Mouse (Mus musculus): Measurements from ENCODE around the gene Icam1. TPM values are rescaled to one million over a fixed set of nuclear protein-coding genes. Genes with fewer than 3 reads are reported as not detected.

The Icam1 gene
- total and polyA plus RNA-seq, 3 experiments = 5.8 to 17.1 (median 9.6) TPM

DNA sequence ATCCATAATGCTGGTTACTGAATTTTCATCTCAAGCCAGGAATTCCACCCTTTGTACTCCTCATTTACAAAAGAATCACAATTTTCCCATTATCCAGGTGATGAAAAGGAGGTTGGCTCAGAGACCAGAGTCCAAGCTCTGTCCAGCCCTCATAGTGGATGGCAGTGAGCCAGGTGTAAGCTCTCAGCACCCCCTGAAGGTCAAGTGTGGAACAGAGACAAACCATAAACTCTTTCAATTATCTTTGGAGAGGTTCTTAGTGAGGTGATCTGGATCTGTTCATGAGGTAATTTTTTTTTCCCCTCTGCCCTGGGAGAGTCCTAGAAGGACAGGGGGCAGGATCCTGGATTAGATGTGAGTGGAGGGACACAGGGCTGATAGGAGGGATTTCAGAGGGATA lies 15.0 kb upstream of the Icam1 start:
- H3K4me1 ChIP-seq (ENCODE audit: insufficient read depth, low read depth, low read length) = peaks cover 27% of the 10 kb centered on the region
- no peak for ATAC-seq (ENCODE audit: extremely low read depth, insufficient number of reproducible peaks, low FRiP score, poor library complexity, severe bottlenecking)

DNA sequence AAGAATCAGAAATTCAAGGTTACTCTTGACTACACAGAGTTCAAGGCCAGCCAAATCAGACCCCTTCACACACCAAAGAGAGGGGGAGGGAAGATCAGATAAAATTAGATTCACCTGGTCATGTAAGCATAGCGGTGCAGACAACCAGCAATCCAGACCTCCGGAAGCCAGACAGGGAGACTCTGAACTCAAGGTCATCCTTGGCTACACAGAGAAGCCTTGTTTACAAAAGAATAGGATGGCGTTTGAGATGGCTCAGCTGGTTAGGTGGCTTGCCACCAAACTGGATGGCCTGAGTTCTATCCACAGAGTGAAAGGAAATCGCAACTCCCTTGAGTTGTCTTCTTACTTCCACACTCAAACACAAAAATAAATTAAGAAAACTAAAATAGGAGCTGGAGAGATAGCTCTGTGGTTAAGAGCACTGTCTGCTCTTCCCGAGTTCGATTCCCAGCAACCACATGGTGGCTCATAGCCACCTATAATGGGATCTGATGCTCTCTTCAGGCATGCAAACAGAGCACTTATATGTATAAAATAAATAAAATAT lies 14.1 kb upstream of the Icam1 start:
- peaks cover 32% of the 10 kb centered on the region for H3K4me1 ChIP-seq (ENCODE audit: insufficient read depth, low read depth, low read length)
- H3K27me3 ChIP-seq (ENCODE audit: insufficient read depth, low read length) = no peaks in the 10 kb centered on the region
- no peak for DNase-seq (ENCODE audit: low spot score)
- peaks cover 33% of the 10 kb centered on the region for H3K36me3 ChIP-seq (replicated peaks)
- H3K9me3 ChIP-seq (replicated peaks) = no peaks in the 10 kb centered on the region
- TF ChIP-seq GATA2 (IDR thresholded peaks at IDR 0.05; ENCODE audit: borderline replicate concordance, low read depth, low read length) (no peak), GATA1 (IDR thresholded peaks at IDR 0.05; ENCODE audit: borderline replicate concordance, low read length) (no peak), POLR2AphosphoS5 (IDR thresholded peaks at IDR 0.05; ENCODE audit: insufficient replicate concordance, low read depth, low read length) (no peak)
- ATAC-seq (ENCODE audit: extremely low read depth, insufficient number of reproducible peaks, low FRiP score, poor library complexity, severe bottlenecking) = no peak
- H3K4me3 ChIP-seq (ENCODE audit: low read depth, low read length) = no peak overlapping the region

More for the DNA sequence above, 15.0 kb upstream of the Icam1 start:
- Histone ChIP-seq H3K36me3 (replicated peaks) (peaks cover 24% of the 10 kb centered on the region), H3K9me3 (replicated peaks) (no peaks in the 10 kb centered on the region), H3K27me3 (ENCODE audit: insufficient read depth, low read length) (no peaks in the 10 kb centered on the region), H3K4me3 (ENCODE audit: low read depth, low read length) (no peak overlapping the region)
- no peak for DNase-seq (ENCODE audit: low spot score)
- TF ChIP-seq GATA1 (IDR thresholded peaks at IDR 0.05; ENCODE audit: borderline replicate concordance, low read length) (no peak), TAL1 (conservative IDR thresholded peaks at IDR 0.05; ENCODE audit: low read depth, low read length) (no peak), POLR2AphosphoS5 (IDR thresholded peaks at IDR 0.05; ENCODE audit: insufficient replicate concordance, low read depth, low read length) (no peak), GATA2 (IDR thresholded peaks at IDR 0.05; ENCODE audit: borderline replicate concordance, low read depth, low read length) (no peak), CTCF (IDR thresholded peaks at IDR 0.05; ENCODE audit: low read depth, low read length) (no peak)

DNA sequence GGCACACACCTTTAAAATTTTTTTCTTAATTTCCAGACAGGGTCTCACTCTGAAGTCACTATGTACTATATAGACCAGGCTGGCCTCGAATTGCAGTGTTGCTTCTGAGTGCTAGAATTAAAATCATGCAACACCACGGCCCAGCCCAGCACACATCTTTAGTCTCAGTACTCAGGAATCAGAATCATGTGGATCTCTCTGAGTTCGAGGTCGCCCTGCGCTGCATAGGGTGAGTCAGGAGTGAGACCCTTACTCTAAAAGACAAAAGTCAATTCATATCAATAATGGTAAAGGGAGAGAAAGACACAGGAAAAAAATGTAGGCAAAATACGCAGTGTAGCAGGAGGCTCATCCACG lies 13.5 kb upstream of the Icam1 start:
- no peaks in the 10 kb centered on the region for H3K9me3 ChIP-seq (replicated peaks)
- TF ChIP-seq TAL1 (conservative IDR thresholded peaks at IDR 0.05; ENCODE audit: low read depth, low read length) (no peak), POLR2AphosphoS5 (IDR thresholded peaks at IDR 0.05; ENCODE audit: insufficient replicate concordance, low read depth, low read length) (no peak), GATA2 (IDR thresholded peaks at IDR 0.05; ENCODE audit: borderline replicate concordance, low read depth, low read length) (no peak), CTCF (IDR thresholded peaks at IDR 0.05; ENCODE audit: low read depth, low read length) (no peak), GATA1 (IDR thresholded peaks at IDR 0.05; ENCODE audit: borderline replicate concordance, low read length) (no peak)
- H3K4me3 ChIP-seq (ENCODE audit: low read depth, low read length) = peak overlapping the region; percentile 85
- peaks cover 38% of the 10 kb centered on the region for H3K36me3 ChIP-seq (replicated peaks)
- peaks cover 32% of the 10 kb centered on the region for H3K4me1 ChIP-seq (ENCODE audit: insufficient read depth, low read depth, low read length)
- ATAC-seq (ENCODE audit: extremely low read depth, insufficient number of reproducible peaks, low FRiP score, poor library complexity, severe bottlenecking) (no peak), DNase-seq (ENCODE audit: low spot score) (no peak)
- no peaks in the 10 kb centered on the region for H3K27me3 ChIP-seq (ENCODE audit: insufficient read depth, low read length)

DNA sequence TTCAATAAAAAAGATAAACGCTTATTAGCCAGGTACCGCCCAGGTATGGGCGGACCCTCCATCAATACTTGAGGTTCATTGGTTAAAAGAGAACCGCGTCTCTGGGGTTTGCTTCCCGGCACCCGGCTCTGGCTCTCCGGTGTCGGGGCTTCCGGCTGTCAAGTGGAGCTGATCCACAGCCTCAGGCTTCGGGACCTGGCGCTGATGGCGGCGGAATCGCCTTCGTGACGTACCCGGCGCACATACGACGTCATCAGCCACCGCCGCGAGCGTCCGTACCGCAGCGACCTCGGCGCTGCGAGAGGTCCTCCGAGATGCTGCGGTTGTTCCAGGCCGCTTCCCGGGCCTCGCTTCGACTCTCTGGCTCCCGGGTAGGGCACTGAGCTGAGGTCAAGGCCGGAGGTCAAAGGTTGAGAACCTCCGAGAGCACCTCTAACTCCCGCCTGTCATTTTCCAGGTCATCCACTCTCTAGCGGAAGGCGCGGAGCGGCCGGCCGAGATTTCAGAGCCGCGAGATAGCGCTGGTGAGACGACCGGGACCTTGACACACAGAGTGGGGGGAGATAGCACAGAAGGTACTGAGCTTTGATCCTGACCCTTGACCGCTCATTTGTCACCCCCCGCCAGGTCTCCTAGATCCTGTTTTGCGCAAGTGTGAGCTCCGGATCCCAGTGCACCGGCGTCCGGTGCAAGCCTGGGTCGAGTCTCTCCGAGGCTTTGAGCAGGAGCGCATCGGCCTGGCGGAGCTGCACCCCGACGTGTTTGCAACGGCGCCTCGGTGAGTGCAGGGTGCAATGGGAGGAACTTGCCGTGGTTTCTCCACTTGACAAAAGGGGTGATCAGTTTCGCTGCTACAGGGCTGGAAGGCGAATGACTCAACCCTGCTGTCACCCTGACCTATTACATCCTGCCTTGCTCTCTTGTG lies 12.9 kb upstream of the Icam1 start, which contains the start of gene Mrpl4:
Mrpl4 (plus strand) TSS at position 112 of the 925 bp plus-strand sequence.
- TF ChIP-seq GATA2 (IDR thresholded peaks at IDR 0.05; ENCODE audit: borderline replicate concordance, low read depth, low read length) (no peak), TAL1 (conservative IDR thresholded peaks at IDR 0.05; ENCODE audit: low read depth, low read length) (no peak), GATA1 (IDR thresholded peaks at IDR 0.05; ENCODE audit: borderline replicate concordance, low read length) (no peak), CTCF (IDR thresholded peaks at IDR 0.05; ENCODE audit: low read depth, low read length) (no peak), POLR2AphosphoS5 (IDR thresholded peaks at IDR 0.05; ENCODE audit: insufficient replicate concordance, low read depth, low read length) (no peak)
- ATAC-seq (ENCODE audit: extremely low read depth, insufficient number of reproducible peaks, low FRiP score, poor library complexity, severe bottlenecking) = peak; percentile 56
- no peaks in the 10 kb centered on the region for H3K9me3 ChIP-seq (replicated peaks)
- no peaks in the 10 kb centered on the region for H3K27me3 ChIP-seq (ENCODE audit: insufficient read depth, low read length)
- peak; percentile 69 for DNase-seq (ENCODE audit: low spot score)
- H3K4me3 ChIP-seq (ENCODE audit: low read depth, low read length) = peak within 1 kb of the TSS; percentile 85
- H3K4me1 ChIP-seq (ENCODE audit: insufficient read depth, low read depth, low read length) = peaks cover 26% of the 10 kb centered on the region
- H3K36me3 ChIP-seq (replicated peaks) = peaks cover 45% of the 10 kb centered on the region

DNA sequence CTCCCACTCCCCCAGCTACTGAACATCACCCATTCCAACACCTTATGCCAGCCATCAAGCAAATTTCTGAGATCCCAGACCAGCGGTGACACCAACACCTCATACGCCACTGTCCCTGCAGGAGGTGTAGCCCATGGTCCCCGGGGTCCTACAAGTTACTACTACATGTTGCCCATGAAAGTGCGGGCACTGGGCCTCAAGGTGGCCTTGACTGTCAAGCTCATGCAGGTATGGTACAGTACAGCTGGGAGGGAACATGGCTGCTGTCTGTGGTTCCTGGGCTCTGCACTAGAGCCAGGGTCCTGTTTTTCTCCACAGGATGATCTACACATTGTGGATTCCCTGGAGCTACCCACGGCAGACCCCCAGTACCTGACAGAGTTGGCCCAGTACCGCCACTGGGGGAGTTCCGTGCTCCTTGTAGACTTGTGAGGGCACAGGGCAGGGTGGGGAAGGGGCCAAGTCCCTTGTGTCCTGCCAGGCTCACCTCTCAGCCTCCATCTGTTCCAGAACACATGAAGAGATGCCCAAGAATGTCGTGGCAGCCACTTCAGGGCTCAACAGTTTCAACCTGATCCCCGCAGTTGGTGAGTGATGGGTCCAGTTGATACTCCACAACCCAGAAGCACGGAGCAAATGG lies 8.4 kb upstream of the Icam1 start:
- Histone ChIP-seq H3K27me3 (ENCODE audit: insufficient read depth, low read length) (no peaks in the 10 kb centered on the region), H3K36me3 (replicated peaks) (peaks cover 56% of the 10 kb centered on the region), H3K9me3 (replicated peaks) (no peaks in the 10 kb centered on the region), H3K4me1 (ENCODE audit: insufficient read depth, low read depth, low read length) (peaks cover 35% of the 10 kb centered on the region), H3K4me3 (ENCODE audit: low read depth, low read length) (no peak overlapping the region)
- ATAC-seq (ENCODE audit: extremely low read depth, insufficient number of reproducible peaks, low FRiP score, poor library complexity, severe bottlenecking) (no peak), DNase-seq (ENCODE audit: low spot score) (no peak)
- TF ChIP-seq GATA1 (IDR thresholded peaks at IDR 0.05; ENCODE audit: borderline replicate concordance, low read length) = no peak
- no peak for TF ChIP-seq TAL1 (conservative IDR thresholded peaks at IDR 0.05; ENCODE audit: low read depth, low read length)
- no peak for TF ChIP-seq GATA2 (IDR thresholded peaks at IDR 0.05; ENCODE audit: borderline replicate concordance, low read depth, low read length)
- TF ChIP-seq POLR2AphosphoS5 (IDR thresholded peaks at IDR 0.05; ENCODE audit: insufficient replicate concordance, low read depth, low read length) = no peak

DNA sequence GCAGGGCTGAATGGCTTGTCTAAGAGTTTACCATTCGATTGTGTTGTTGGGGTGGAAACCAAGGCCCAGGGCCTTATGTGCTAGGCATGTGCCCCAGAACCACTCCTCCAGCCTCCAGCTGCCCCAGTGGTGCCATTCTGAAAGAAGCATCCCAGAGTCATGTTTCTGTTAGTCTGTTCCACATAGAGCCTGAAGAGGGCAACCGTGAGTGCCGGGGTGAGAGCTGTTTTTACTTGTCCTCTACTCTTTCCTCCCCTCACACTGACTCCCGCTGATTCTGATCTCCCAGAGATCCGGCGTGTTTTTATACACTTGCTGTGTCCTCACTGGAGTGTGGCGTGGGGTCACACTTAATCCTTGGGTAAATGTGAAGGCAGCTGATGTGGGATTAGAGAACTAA lies 7.8 kb upstream of the Icam1 start:
- DNase-seq (ENCODE audit: low spot score) = no peak
- Histone ChIP-seq H3K36me3 (replicated peaks) (peaks cover 56% of the 10 kb centered on the region), H3K4me3 (ENCODE audit: low read depth, low read length) (no peak overlapping the region), H3K9me3 (replicated peaks) (no peaks in the 10 kb centered on the region), H3K27me3 (ENCODE audit: insufficient read depth, low read length) (no peaks in the 10 kb centered on the region), H3K4me1 (ENCODE audit: insufficient read depth, low read depth, low read length) (peaks cover 37% of the 10 kb centered on the region)
- TF ChIP-seq GATA2 (IDR thresholded peaks at IDR 0.05; ENCODE audit: borderline replicate concordance, low read depth, low read length) (no peak), GATA1 (IDR thresholded peaks at IDR 0.05; ENCODE audit: borderline replicate concordance, low read length) (no peak), CTCF (IDR thresholded peaks at IDR 0.05; ENCODE audit: low read depth, low read length) (no peak), TAL1 (conservative IDR thresholded peaks at IDR 0.05; ENCODE audit: low read depth, low read length) (no peak), POLR2AphosphoS5 (IDR thresholded peaks at IDR 0.05; ENCODE audit: insufficient replicate concordance, low read depth, low read length) (no peak)
- ATAC-seq (ENCODE audit: extremely low read depth, insufficient number of reproducible peaks, low FRiP score, poor library complexity, severe bottlenecking) = no peak

Measured in G1E (cell line).